ENCODE assay signal across 9 mouse cellular contexts in the genomic region with DNA sequence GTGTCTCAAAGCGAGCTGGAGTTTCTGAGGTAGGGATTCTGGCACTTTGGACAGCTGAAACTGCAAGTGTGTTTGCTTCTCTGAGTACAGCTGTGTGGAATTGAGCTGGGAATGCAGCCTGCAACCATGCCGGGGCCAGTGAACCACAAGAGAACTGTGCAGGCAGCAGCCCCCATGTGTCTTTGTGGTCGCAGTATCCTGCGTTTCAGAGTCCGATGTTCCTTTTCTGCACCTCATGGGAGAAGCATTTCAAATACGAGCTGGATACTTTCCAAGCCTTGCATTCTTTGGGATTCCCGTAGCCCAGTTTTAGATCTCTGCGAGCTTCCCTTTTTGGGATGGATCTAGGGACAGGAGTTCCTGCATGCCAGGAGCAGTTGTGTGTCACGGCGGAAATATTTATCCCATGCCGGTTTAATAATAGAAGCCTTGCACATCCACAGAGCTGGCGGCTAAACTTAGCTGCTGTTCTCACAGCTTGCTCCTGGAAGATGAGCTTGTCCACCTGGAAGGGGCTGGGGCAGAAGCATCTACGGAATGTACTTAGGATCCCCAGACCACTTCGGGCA.
DNase-seq lines count a peak whose midpoint lies in the region; ATAC-seq and TF ChIP-seq lines count a peak whose summit lies in the region.
"Had no signal": no experiment of that assay in that cellular context is flagged by ENCODE, and none has a peak within 500 bp of the region (broad histone marks: within the 10 kb centered on the region; RNA-seq: fewer than 3 reads in every experiment).

No protein-coding gene starts in this region.

- 18% methylated on average over 14 of the region's 14 CpGs for WGBS in lung, embryonic 14.5 days
- WGBS in neural tube, embryonic 15.5 days: 56% methylated on average over 14 of the region's 14 CpGs

- H3K9ac ChIP-seq in lung, embryonic 14.5 days: no peak overlapping the region
- H3K9ac ChIP-seq in neural tube, embryonic 15.5 days (replicated peaks): no peak overlapping the region
- H3K9ac ChIP-seq: liver, embryonic 15.5 days had no signal

- H3K36me3 ChIP-seq in lung, embryonic 14.5 days (ENCODE audit: insufficient read depth): no peaks in the 10 kb centered on the region
- H3K36me3 ChIP-seq in neural tube, embryonic 15.5 days: no peaks in the 10 kb centered on the region
- H3K36me3 ChIP-seq: liver, embryonic 15.5 days had no signal

- H3K27ac ChIP-seq in lung, embryonic 14.5 days (ENCODE audit: low read depth): peak overlapping the region; percentile 59; the same call in 1 of the 2 replicates
- H3K27ac ChIP-seq in neural tube, embryonic 15.5 days (replicated peaks): no peak overlapping the region
- H3K27ac ChIP-seq: liver, embryonic 15.5 days had no signal

- 0 out of 2 replicates have a peak overlapping the region, but pooled peaks have one; percentile 21 for H3K4me2 ChIP-seq in lung, embryonic 14.5 days
- peak overlapping the region; percentile 20; the same call in 1 of the 2 replicates for H3K4me2 ChIP-seq in neural tube, embryonic 15.5 days
- H3K4me2 ChIP-seq: liver, embryonic 15.5 days had no signal

- no peaks in the 10 kb centered on the region for H3K9me3 ChIP-seq in lung, embryonic 14.5 days (ENCODE audit: low read depth, low read length)
- H3K9me3 ChIP-seq in neural tube, embryonic 15.5 days (replicated peaks): no peaks in the 10 kb centered on the region
- H3K9me3 ChIP-seq: liver, embryonic 15.5 days had no signal

- peak; percentile 47; the same call in 1 of the 2 replicates for ATAC-seq in lung, embryonic 14.5 days (ENCODE audit: insufficient read depth)
- no peak for ATAC-seq in neural tube, embryonic 15.5 days (ENCODE audit: low FRiP score)
- no peak for ATAC-seq in granulocyte monocyte progenitor cell, adult 5-6 weeks (replicated peaks; ENCODE audit: poor library complexity, severe bottlenecking)

- H3K4me1 ChIP-seq in lung, embryonic 14.5 days (ENCODE audit: insufficient read depth): peaks cover 5% of the 10 kb centered on the region
- H3K4me1 ChIP-seq in neural tube, embryonic 15.5 days: 0 out of 2 replicates have a peak, but pooled peaks cover 7% of the 10 kb centered on the region

- no peak overlapping the region for H3K4me3 ChIP-seq in lung, embryonic 14.5 days (ENCODE audit: low read depth, low read length)
- no peak overlapping the region for H3K4me3 ChIP-seq in neural tube, embryonic 15.5 days (replicated peaks)
- H3K4me3 ChIP-seq: liver, embryonic 15.5 days had no signal

- intact Hi-C loops in heart, postnatal 36 days (cut with DNase I): loop anchor here (2.0 to 5.0 kb wide), 2 partner anchors 102 to 233 kb away; partner anchors contain the start of gene Gadd45g

- no peaks in the 10 kb centered on the region for H3K27me3 ChIP-seq in lung, embryonic 14.5 days (ENCODE audit: insufficient read depth, low read length)
- H3K27me3 ChIP-seq in neural tube, embryonic 15.5 days (replicated peaks): no peaks in the 10 kb centered on the region
- H3K27me3 ChIP-seq: liver, embryonic 15.5 days had no signal

- TF ChIP-seq CTCF in lung, embryonic 14.5 days (IDR thresholded peaks at IDR 0.05; ENCODE audit: low read depth): no peak

- peak; percentile 81 for DNase-seq in lung, embryonic 14.5 days
- no peak for DNase-seq in lung, adult 18-20 months
- peak; percentile 53 for DNase-seq in fibroblast of lung, adult 2 months (ENCODE audit: low read depth)
- DNase-seq in heart, postnatal 36 days: peak; percentile 31 to 54
- no peak for DNase-seq in urinary bladder, postnatal 10 days (ENCODE audit: low spot score)
- no peak for DNase-seq in adrenal gland, adult 18-20 months (ENCODE audit: low spot score in 2 of 2)

Comparison
In these comparisons a context has a peak if more than half of its experiments do, and no peak if none do; other contexts are left out.
1. DNase-seq: peak in lung, embryonic 14.5 days (single experiment), fibroblast of lung, adult 2 months (single experiment) and heart, postnatal 36 days (2 of 2); none in lung, adult 18-20 months (0 of 2), urinary bladder, postnatal 10 days (single experiment) and adrenal gland, adult 18-20 months (0 of 2).